Mouse (Mus musculus): ENCODE data around the gene Tff1.

Gene Tff1

DNA sequence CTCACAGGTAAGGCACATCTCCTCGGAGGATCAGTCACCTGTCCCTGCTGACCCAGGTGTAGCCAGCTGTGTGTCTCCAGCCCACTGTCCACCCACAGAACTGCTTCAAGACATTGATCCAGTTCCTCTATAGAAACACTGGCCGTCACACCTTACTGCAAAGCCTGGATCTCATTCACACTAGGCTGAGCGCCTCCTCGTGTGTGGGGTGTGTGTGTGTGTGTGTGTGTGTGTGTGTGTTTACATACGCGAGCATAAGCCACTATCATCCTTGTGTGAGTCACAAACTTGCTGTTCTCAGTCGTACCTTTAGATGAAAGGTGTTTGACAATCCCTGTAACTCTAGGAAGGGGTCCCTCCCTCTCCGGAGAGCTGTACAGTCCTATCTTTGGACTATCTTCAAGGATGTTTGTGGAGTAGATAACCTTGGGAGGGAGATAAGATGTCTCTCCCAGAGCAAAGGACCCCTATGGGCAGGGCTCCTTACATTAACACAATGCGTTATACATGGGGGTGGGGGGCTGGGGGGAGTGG is 12.0 kb downstream of the Tff1 start:
- DNase-seq: peak; percentile 7 to 37

- DNase-seq: peak; percentile 18 to 51
Observed at GRCm38 (mm10) chr17:31152512-31152911, 12.6 kb downstream of the Tff1 start.

GRCm38 (mm10) chr17:31145998-31146397 is 19.1 kb downstream of the Tff1 start:
- no peak for DNase-seq

DNA sequence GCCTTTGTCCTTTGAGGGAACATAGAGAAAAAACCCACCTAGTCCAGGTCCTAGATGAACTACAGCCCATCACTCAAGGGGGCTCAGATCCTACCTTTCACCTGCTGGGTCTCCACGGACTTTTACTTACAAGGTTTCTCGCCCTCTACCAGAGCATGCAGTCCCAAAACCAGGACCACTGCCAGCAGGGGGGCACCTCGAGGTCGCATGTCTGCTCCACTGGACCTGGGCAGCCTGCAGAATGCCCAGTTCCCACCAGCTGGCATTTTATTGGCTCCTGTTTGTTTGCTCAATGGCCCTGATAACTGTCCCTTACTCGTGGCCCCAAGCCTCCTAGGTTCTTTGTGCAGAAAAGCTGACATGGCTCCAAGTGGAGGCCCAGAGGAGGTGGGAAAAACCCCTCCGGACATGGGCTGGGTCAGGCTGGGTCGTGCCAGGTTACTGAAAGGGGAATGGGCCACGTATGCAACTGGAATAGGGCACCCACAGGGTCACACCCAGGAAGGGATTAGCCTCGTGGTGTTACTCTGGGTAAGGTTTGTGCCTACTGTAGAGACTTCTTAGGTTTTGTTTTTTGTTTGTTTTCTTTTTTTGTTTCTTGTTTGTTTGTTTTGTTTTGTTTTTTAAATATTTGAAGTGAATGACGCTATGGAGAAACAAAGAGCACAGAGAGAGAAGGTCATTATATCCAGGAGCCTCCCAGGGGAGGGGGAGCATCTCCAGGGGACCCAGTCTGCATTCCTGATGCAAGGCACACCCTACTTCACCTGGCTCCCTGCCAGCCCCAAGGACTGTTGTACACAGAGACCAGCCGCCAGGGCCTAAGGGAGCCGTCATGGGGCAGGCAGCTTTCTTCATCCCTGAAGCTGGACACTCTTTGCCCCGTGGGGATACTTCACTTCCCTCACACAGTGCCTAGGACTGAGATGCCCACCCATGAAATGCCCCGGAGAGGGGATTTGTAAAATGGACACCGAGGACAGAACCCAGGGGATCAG is 20.7 kb downstream of the Tff1 start, which contains the start of gene Tff2:
Gene Tff2 (minus strand): TSS at position 243 of the 998 bp plus-strand sequence.
- peak; percentile 50 to 62 for DNase-seq

GRCm38 (mm10) chr17:31142116-31142515 is 23.0 kb downstream of the Tff1 start:
- DNase-seq: no peak

DNA sequence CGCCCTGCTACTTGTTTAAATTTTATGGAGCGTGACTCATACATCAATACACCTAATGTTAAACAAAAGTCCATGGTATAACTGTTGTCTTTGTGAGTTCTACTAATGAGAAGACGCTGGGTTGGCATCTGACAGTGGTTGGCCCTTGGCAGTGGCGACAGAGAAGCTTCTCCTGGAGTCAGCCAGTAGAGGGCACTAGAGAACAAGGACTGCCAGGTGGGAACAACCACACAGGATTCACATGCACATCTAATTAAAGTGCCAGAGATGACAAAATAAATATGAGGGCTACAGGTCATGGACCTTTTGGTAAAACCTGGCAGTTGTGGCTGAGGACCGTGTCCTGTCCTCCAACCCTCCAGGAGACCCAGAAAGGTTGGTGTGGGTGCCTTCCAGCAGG is 26.7 kb downstream of the Tff1 start:
- peak; percentile 63 to 72 for DNase-seq

GRCm38 (mm10) chr17:31136821-31137220 is 28.3 kb downstream of the Tff1 start:
- DNase-seq: no peak

DNA sequence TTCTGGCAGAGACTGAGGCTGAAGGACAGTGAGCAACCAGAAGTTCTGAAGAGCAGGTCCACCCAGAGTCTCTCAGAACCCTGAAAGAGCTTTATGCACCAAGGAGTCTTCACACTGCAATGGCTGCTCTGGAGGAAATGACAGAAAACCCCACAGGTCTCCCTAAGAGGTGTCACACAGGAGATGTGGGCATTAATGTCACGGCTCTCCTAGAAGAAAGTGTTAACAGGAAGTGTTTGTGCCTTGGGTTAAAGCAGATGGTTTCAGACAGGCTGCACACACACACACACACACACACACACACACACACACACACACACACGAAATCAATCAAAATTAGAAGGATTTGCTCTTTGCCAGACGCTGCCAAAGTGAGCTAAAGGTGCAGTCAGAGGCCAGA is 28.8 kb downstream of the Tff1 start:
- no peak for DNase-seq

DNA sequence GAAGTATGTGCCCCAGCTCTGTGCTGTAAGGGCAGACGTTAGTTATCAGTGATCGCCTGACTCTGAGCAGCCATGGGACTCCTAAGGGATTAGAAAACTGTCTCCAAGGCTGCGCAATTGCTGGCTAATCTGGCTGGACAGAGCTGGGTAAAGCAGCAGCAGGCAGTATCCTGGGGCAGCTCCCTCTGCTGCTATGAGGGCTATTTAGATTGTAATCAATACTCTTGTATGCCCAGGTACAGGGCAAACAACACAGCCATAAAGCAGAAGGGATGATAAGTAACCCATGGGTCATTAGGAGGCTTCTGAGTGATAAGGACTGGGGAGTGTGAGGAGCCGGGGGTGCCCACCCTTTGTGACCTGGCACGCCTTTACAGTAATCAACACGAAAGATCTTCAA is 30.2 kb downstream of the Tff1 start:
- no peak for DNase-seq

- DNase-seq: no peak
Observed at GRCm38 (mm10) chr17:31133776-31134175, 31.3 kb downstream of the Tff1 start.

- no peak for DNase-seq
Observed at GRCm38 (mm10) chr17:31131269-31131821, 33.7 kb downstream of the Tff1 start.

DNA sequence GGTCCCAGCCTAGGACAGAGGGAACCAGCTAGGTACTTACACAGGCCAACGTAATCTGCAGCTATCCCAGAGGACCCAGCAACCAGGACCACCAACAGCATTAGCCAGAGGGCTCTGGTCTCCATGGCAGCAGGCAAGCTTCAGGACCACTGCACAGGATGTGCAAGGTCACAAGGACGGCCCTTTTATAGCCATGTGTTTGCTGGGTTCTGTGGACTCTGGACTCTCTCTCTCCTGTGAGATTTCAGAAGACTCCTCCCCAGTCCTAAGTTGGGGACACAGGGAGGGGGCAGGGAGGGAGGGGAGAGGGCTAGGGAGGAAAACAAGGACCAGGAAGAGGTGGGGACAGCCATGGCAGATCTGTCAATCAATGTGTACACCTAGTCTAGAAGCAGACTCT is 35.6 kb downstream of the Tff1 start, which contains the start of gene Tff3:
Gene Tff3 (minus strand): TSS at position 195 of the 400 bp plus-strand sequence.
- no peak for DNase-seq

DNA sequence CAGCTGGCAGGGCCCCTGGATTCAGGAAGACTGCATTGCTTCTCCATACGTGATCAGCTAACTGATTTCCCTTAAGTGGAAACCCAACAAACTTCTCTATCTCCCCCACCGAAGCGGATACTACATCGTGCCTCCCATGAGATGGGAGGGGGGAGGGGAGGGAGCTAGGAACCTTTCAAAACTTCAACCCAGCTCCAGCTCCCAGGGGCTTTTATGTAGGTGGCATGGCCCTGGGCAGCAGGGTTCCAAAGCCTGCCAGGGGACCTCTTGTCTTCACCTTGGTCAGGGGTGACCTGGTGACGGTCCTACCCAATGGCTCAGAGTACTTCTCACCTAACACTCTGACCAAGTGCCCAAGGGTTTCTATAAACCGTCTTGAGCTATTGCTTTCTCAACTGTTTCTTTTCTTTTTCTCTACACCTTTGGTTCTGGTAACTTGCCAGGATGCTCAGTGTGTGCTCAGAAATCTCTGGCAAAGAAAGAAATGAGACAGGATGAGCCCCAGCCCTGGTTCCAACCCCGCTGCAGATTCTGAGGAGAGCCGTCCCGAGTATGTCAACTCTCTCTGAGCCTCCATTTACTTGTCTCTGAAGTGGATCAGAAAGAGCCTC is 36.3 kb downstream of the Tff1 start:
- no peak for DNase-seq

DNA sequence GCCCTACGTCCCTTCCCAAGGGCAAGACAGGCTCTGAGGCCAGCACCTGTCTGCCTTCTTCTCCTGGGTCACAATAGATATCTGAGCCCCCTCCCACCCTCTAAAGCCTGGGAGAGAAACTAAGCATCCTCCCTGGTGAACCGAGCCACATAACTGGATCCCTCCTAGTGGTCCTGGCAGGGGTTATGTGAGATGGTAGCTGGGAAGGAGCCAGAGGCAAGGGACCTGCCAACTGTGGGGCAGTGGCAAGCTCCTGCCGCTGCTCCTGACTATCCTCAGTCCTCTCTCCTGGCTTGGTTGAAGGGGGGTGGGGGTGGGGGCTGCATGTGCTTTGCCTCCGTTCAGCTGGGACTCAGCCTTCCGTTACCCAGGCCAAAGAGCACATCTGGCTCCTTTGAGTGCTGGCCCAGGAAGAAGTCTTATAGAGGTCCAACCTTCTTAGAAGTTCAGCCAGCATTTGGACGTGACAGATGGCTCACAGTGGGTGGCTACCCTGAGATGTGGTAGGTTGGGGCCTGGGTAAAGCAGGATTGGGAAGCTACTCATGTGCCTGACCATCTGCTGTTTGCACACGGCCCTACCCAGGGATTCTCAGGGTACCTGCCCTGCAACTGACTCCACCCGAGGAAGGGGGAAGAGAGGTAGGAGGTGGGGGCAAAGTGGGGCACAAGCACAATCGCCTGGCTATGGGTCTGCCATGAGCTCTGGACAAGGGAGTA is 39.4 kb downstream of the Tff1 start:
- no peak for DNase-seq

DNA sequence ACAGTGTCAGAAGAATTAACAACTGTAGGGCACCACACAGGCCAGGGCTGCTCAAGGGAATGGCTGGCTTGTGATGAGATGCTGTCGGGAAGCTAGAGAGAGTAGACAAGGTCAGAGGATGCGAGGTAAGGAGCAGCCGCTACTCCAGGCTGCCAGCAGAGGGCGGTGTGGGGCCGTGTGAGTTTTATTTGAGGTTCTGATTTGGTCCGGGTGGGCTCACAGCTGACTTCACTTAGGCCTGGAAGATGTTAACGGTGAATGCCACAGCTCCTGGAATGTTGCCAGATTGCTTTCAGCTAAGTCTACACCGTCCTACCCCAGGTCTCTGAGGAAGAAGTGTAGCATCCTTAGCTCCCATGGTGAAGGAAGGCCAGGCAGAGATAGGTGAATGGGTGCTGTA is 43.1 kb downstream of the Tff1 start:
- peak; percentile 71 to 73 for DNase-seq

DNA sequence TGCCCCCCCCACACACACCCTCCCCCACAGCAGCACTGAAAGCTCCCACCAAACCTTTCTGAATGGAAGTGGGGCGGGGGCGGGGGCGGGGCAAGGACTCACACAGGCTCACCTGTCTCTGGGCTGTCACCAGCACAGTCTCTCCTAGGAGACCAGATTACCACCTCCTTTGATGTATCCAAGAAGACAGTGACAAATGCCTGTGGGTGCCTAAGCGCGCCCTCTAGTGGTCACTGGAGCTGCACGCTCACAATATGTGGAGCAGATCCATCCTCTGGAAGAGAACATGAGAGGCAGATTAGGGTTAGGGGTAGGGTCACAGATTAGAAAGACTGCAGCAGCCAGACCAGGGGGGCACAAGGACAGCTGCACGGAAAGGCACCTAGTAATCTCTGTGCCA is 45.6 kb downstream of the Tff1 start:
- DNase-seq: peak; percentile 88 to 89

GRCm38 (mm10) chr17:31117946-31118345 is 47.1 kb downstream of the Tff1 start:
- no peak for DNase-seq

GRCm38 (mm10) chr17:31116063-31116462 is 49.0 kb downstream of the Tff1 start:
- DNase-seq: no peak

DNA sequence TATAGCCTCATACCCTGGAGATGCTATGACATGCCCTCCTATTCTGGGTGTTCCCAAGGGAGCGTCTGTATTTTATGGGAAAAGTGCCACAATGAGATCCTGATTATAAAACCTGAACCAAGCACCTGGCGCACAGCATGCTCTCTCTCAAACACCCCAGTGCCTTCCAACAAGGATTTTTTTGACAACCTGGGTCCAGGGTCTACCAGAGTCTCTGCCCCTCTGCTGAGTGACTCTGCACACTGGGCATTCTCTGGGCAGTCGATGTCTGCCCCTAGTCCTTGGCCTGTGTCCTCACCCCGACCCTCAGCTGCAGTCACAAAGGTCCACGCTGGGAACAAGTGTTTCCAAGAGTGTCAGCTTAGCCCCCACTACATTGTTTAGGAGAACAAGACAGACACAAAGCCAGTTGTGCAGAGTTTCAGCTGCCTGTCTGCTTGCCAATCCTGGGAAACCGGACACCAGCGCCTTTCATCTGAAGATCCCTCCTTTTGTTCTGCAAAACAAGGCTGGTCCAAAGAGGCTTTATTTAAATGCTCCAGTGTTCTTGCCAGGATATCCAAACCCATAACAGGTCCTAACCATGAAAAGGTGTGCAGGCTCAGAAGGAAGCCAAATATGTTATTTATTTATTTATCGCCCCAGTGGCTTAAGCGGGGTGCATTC is 51.8 kb downstream of the Tff1 start:
- no peak for DNase-seq

All from kidney, postnatal 4 days (tissue).